Mouse (Mus musculus): ENCODE results near the gene C1qc. TPM values are rescaled to one million over a fixed set of nuclear protein-coding genes. Genes with fewer than 3 reads are reported as not detected.

The C1qc gene
- total RNA-seq (2021) = 10 to 100 TPM; 37.0 to 49.0 TPM
- long read RNA-seq, experiment 1, transcript C1qc-201 (3 exons, 1,203 nt) = major isoform, 41 of 61 reads
- long read RNA-seq, experiment 1, partial matches to known transcripts = 17 of 61 reads
- long read RNA-seq, experiment 1, other reads (novel, unspliced or antisense) = 3 of 61 reads
- long read RNA-seq, experiment 2, transcript C1qc-201 (3 exons, 1,203 nt) = major isoform, 51 of 69 reads
- long read RNA-seq, experiment 2, partial matches to known transcripts = 13 of 69 reads
- long read RNA-seq, experiment 2, other reads (novel, unspliced or antisense) = 5 of 69 reads

GRCm38 (mm10) chr4:136892811-136893210 lies at the start of gene C1qc:
Gene C1qc (minus strand): TSS chr4:136893065.
- no peak for DNase-seq (ENCODE audit: low spot score in 2 of 2)

GRCm38 (mm10) chr4:136937935-136938334 lies 45.1 kb upstream of the C1qc start:
- no peak for DNase-seq (ENCODE audit: low spot score in 2 of 2)

GRCm38 (mm10) chr4:136937344-136937743 lies 44.5 kb upstream of the C1qc start:
- DNase-seq (ENCODE audit: low spot score in 2 of 2) = no peak

- DNase-seq (ENCODE audit: low spot score in 2 of 2) = no peak
Measured at GRCm38 (mm10) chr4:136934746-136935613, 42.1 kb upstream of the C1qc start.

GRCm38 (mm10) chr4:136930474-136930873 lies 37.6 kb upstream of the C1qc start:
- no peak for DNase-seq (ENCODE audit: low spot score in 2 of 2)

GRCm38 (mm10) chr4:136928928-136929327 lies 36.1 kb upstream of the C1qc start:
- no peak for DNase-seq (ENCODE audit: low spot score in 2 of 2)

- no peak for DNase-seq (ENCODE audit: low spot score in 2 of 2)
Measured at GRCm38 (mm10) chr4:136925804-136926203, 32.9 kb upstream of the C1qc start.

- peak; percentile 53 to 55 for DNase-seq (ENCODE audit: low spot score in 2 of 2)
Measured at GRCm38 (mm10) chr4:136924529-136924928, 31.7 kb upstream of the C1qc start.

- DNase-seq (ENCODE audit: low spot score in 2 of 2) = no peak
Measured at GRCm38 (mm10) chr4:136919526-136919925, 26.7 kb upstream of the C1qc start.

GRCm38 (mm10) chr4:136918834-136919233 lies 26.0 kb upstream of the C1qc start:
- no peak for DNase-seq (ENCODE audit: low spot score in 2 of 2)

- no peak for DNase-seq (ENCODE audit: low spot score in 2 of 2)
Measured at GRCm38 (mm10) chr4:136917165-136917524, 24.3 kb upstream of the C1qc start.

- no peak for DNase-seq (ENCODE audit: low spot score in 2 of 2)
Measured at GRCm38 (mm10) chr4:136916359-136917164, 23.7 kb upstream of the C1qc start.

- DNase-seq (ENCODE audit: low spot score in 2 of 2) = no peak
Measured at GRCm38 (mm10) chr4:136912841-136913240, 20.0 kb upstream of the C1qc start.

- no peak for DNase-seq (ENCODE audit: low spot score in 2 of 2)
Measured at GRCm38 (mm10) chr4:136911804-136912203, 18.9 kb upstream of the C1qc start.

GRCm38 (mm10) chr4:136911211-136911646 lies 18.4 kb upstream of the C1qc start:
- DNase-seq (ENCODE audit: low spot score in 2 of 2) = no peak

- no peak for DNase-seq (ENCODE audit: low spot score in 2 of 2)
Measured at GRCm38 (mm10) chr4:136907809-136908208, 14.9 kb upstream of the C1qc start.

GRCm38 (mm10) chr4:136907033-136907432 lies 14.2 kb upstream of the C1qc start:
- DNase-seq (ENCODE audit: low spot score in 2 of 2) = peak in 1 of 2 experiments; percentile 25

- no peak for DNase-seq (ENCODE audit: low spot score in 2 of 2)
Measured at GRCm38 (mm10) chr4:136904767-136905539, 12.1 kb upstream of the C1qc start.

GRCm38 (mm10) chr4:136899154-136899553 lies 6.3 kb upstream of the C1qc start:
- no peak for DNase-seq (ENCODE audit: low spot score in 2 of 2)

GRCm38 (mm10) chr4:136898637-136899036 lies 5.8 kb upstream of the C1qc start, which contains the start of gene C1qa:
Gene C1qa (minus strand): TSS chr4:136898803.
- no peak for DNase-seq (ENCODE audit: low spot score in 2 of 2)
